Mouse (Mus musculus) MEL (cell line): ENCODE results near the gene Camk1d. TPM values are rescaled to one million over a fixed set of nuclear protein-coding genes. Genes with fewer than 3 reads are reported as not detected.
A peak's percentile ranks its signal among the peaks of the same experiment; 100 is the strongest.

Source experiments
- DNase-seq: peaks from one replicate; pipeline ENCODE4 v3.0.0; 2011; ENCODE audit warnings: low read depth, low spot score
- H3K27ac ChIP-seq: 2 replicates; pipeline ENCODE4 v1.5.1; 2012; ENCODE audit warnings: low read depth, mild to moderate bottlenecking, control low read depth, low read length, moderate library complexity; ENCODE audit not compliant: control insufficient read depth
- H3K27me3 ChIP-seq, 2 experiments: fragments of 150-350 bp in 1 of 2; sonication (generic) in 1 of 2; 2 replicates each; pipeline ENCODE4 v1.6.1; 2012; ENCODE audit warnings: low read length in 2 of 2, mild to moderate bottlenecking in 2 of 2, improper control_type of control experiment in 1 of 2, moderate library complexity in 1 of 2; ENCODE audit not compliant: insufficient read depth in 2 of 2, control insufficient read depth in 1 of 2
- H3K36me3 ChIP-seq, 2 experiments: 2 replicates each; pipeline ENCODE4 v1.6.1; 2012 to 2014; ENCODE audit warnings: low read length in 2 of 2, improper control_type of control experiment in 1 of 2, inconsistent platforms in 1 of 2, mild to moderate bottlenecking in 1 of 2; ENCODE audit not compliant: insufficient read depth in 2 of 2, control insufficient read depth in 1 of 2
- H3K4me1 ChIP-seq, 2 experiments: fragments of 150-350 bp in 1 of 2; sonication (generic) in 1 of 2; 2 replicates each; pipeline ENCODE4 v1.6.1; 2012; ENCODE audit warnings: low read length in 2 of 2, improper control_type of control experiment in 1 of 2, mild to moderate bottlenecking in 1 of 2; ENCODE audit not compliant: insufficient read depth in 2 of 2, control insufficient read depth in 1 of 2
- H3K4me3 ChIP-seq, 2 experiments: fragments of 150-350 bp in 1 of 2; sonication (generic) in 1 of 2; 2 replicates each; pipeline ENCODE4 v1.5.1; 2012; ENCODE audit warnings: low read depth in 2 of 2, low read length in 2 of 2, mild to moderate bottlenecking in 2 of 2, moderate library complexity in 2 of 2, control low read depth in 1 of 2, improper control_type of control experiment in 1 of 2; ENCODE audit not compliant: control insufficient read depth in 1 of 2, insufficient read depth in 1 of 2
- H3K79me2 ChIP-seq: 2 replicates; pipeline ENCODE4 v1.6.1; 2012; ENCODE audit warnings: mild to moderate bottlenecking, low read length, moderate library complexity; ENCODE audit not compliant: control insufficient read depth, poor library complexity, insufficient read depth
- H3K9ac ChIP-seq: 2 replicates; pipeline ENCODE4 v1.6.1; 2012; ENCODE audit warnings: low read depth, mild to moderate bottlenecking, control low read depth, low read length, moderate library complexity; ENCODE audit not compliant: control insufficient read depth, poor library complexity, severe bottlenecking
- H3K9me3 ChIP-seq: fragments of 150-350 bp; sonication (generic); replicated peaks from 2 replicates; pipeline ENCODE4 v1.6.1; 2012; ENCODE audit warnings: mild to moderate bottlenecking, low read length, improper control_type of control experiment, moderate library complexity; ENCODE audit not compliant: insufficient read depth
- BHLHE40 ChIP-seq: IDR thresholded peaks from 2 replicates; pipeline ENCODE4 v1.6.1; 2012; ENCODE audit warnings: low read depth, mild to moderate bottlenecking, inconsistent platforms, low read length, improper control_type of control experiment, borderline replicate concordance
- CHD2 ChIP-seq: IDR thresholded peaks from 2 replicates; pipeline ENCODE4 v1.6.1; 2011; ENCODE audit warnings: low read length, improper control_type of control experiment
- CTCF ChIP-seq, 3 experiments: IDR thresholded peaks in 2 of 3; conservative IDR thresholded peaks in 1 of 3; 2 replicates each; pipeline ENCODE4 v1.5.1; 2011 to 2012; ENCODE audit warnings: low read length in 3 of 3, low read depth in 2 of 3, mild to moderate bottlenecking in 2 of 3, improper control_type of control experiment in 1 of 3, inconsistent platforms in 1 of 3, mixed read lengths in 1 of 3, moderate library complexity in 1 of 3; ENCODE audit not compliant: control insufficient read depth in 1 of 3, insufficient read depth in 1 of 3, poor library complexity in 1 of 3, severe bottlenecking in 1 of 3
- EP300 ChIP-seq, 2 experiments: IDR thresholded peaks; 2 replicates each; pipeline ENCODE4 v1.6.1; 2011; ENCODE audit warnings: improper control_type of control experiment in 2 of 2, low read length in 2 of 2, low read depth in 1 of 2, mild to moderate bottlenecking in 1 of 2
- ETS1 ChIP-seq: IDR thresholded peaks from 2 replicates; pipeline ENCODE4 v1.6.1; 2012; ENCODE audit warnings: low read depth, mild to moderate bottlenecking, inconsistent platforms, low read length, improper control_type of control experiment, moderate library complexity
- GABPA ChIP-seq: IDR thresholded peaks from 2 replicates; pipeline ENCODE4 v1.6.1; 2012; ENCODE audit warnings: low read depth, mild to moderate bottlenecking, inconsistent platforms, low read length, improper control_type of control experiment, moderate library complexity
- JUND ChIP-seq: IDR thresholded peaks from 2 replicates; pipeline ENCODE4 v1.6.1; 2011; ENCODE audit warnings: low read depth, mild to moderate bottlenecking, improper control_type of control experiment, low read length
- KAT2A ChIP-seq: conservative IDR thresholded peaks from 2 replicates; pipeline ENCODE4 v1.6.1; 2012; ENCODE audit warnings: low read depth, low read length, improper control_type of control experiment, inconsistent platforms
- MAZ ChIP-seq: IDR thresholded peaks from 2 replicates; pipeline ENCODE4 v1.6.1; 2012; ENCODE audit warnings: low read depth, mild to moderate bottlenecking, inconsistent platforms, low read length, improper control_type of control experiment
- MEF2A ChIP-seq: IDR thresholded peaks from 2 replicates; pipeline ENCODE4 v1.6.1; 2014; ENCODE audit warnings: low read depth, mild to moderate bottlenecking, inconsistent platforms, low read length, improper control_type of control experiment; ENCODE audit not compliant: poor library complexity, insufficient replicate concordance, severe bottlenecking; ENCODE audit errors: extremely low read depth
- NELFE ChIP-seq: IDR thresholded peaks from 2 replicates; pipeline ENCODE4 v1.6.1; 2011; ENCODE audit warnings: low read depth, low read length, improper control_type of control experiment
- NRF1 ChIP-seq: IDR thresholded peaks from 2 replicates; pipeline ENCODE4 v1.6.1; 2014; ENCODE audit warnings: low read depth, mild to moderate bottlenecking, inconsistent platforms, low read length, improper control_type of control experiment, moderate library complexity; ENCODE audit not compliant: poor library complexity, insufficient read depth, severe bottlenecking
- POLR2AphosphoS2 ChIP-seq: IDR thresholded peaks from 2 replicates; pipeline ENCODE4 v1.6.1; 2011; ENCODE audit warnings: low read length, improper control_type of control experiment
- POLR2AphosphoS5 ChIP-seq: IDR thresholded peaks from 2 replicates; pipeline ENCODE4 v1.6.1; 2012; ENCODE audit warnings: low read depth, borderline replicate concordance, mild to moderate bottlenecking, inconsistent platforms, low read length, moderate library complexity, mixed read lengths
- TAL1 ChIP-seq: IDR thresholded peaks from 2 replicates; pipeline ENCODE4 v1.6.1; 2012; ENCODE audit warnings: mild to moderate bottlenecking, inconsistent platforms, low read length, moderate library complexity, mixed read lengths
- TBP ChIP-seq: IDR thresholded peaks from 2 replicates; pipeline ENCODE4 v1.8.0; 2011; ENCODE audit warnings: low read depth, low read length, improper control_type of control experiment
- TCF12 ChIP-seq: IDR thresholded peaks from 2 replicates; pipeline ENCODE4 v1.6.1; 2014; ENCODE audit warnings: low read depth, mild to moderate bottlenecking, inconsistent platforms, low read length, improper control_type of control experiment, moderate library complexity
- USF1 ChIP-seq: IDR thresholded peaks from 2 replicates; pipeline ENCODE4 v1.6.1; 2014; ENCODE audit warnings: low read depth, mild to moderate bottlenecking, inconsistent platforms, low read length, improper control_type of control experiment, moderate library complexity
- ZC3H11A ChIP-seq: IDR thresholded peaks from 2 replicates; pipeline ENCODE4 v1.6.1; 2012; ENCODE audit warnings: low read depth, mild to moderate bottlenecking, inconsistent platforms, low read length, improper control_type of control experiment
- ZMIZ1 ChIP-seq: IDR thresholded peaks from 2 replicates; pipeline ENCODE4 v1.6.1; 2012; ENCODE audit warnings: low read depth, mild to moderate bottlenecking, inconsistent platforms, low read length, improper control_type of control experiment, moderate library complexity
- polyA plus RNA-seq, 2 experiments: library from polyadenylated mRNA; stranded (reverse) in 1 of 2; unstranded in 1 of 2; fragments of >175 nt in 1 of 2; fragments of >200 nt in 1 of 2; gene quantifications; 2 replicates each; pipeline versions ENCODE4 v1.2.1 to v1.2.4; 2012; ENCODE audit warnings: low replicate concordance in 2 of 2, low read depth in 1 of 2; ENCODE audit not compliant: insufficient read length in 2 of 2, insufficient read depth in 1 of 2, missing spikeins in 1 of 2
- total RNA-seq: library from RNA; depleted of rRNA; stranded (reverse); fragments of 300-350 nt; gene quantifications from 2 replicates; pipeline ENCODE4 v1.2.3, GENCODE M21; 2012

Camk1d gene
- total and polyA plus RNA-seq, 3 experiments, result 2.9 to 4.4 TPM; not detected in 1

DNA sequence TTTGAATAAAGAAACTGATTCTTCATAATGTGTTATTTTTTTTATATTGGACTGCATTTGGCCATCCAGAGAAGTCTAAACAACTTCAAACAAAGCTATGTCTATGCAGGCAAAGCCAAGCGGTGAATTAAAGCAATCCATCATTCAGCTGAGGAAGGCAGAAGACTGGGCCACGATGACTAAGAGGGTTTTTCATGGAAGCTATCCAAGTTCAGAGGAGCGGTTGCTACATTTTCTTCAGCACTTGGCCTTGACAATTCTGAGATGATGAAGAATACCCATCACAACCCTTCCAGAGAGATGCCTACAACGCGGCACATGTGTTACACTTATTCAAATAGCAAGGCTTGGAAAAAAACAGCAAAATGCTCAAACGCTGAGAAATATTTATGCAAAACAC, 65.6 kb downstream of the Camk1d start:
- Histone ChIP-seq H3K4me1 (peaks cover 0 to 4% of the 10 kb centered on the region in 2 experiments; a peak in 2 of 4 replicates), H3K9me3 (no peaks in the 10 kb centered on the region), H3K36me3 (peaks cover 0 to 3% of the 10 kb centered on the region in 2 experiments; a peak in 2 of 4 replicates), H3K27me3 (no peaks in the 10 kb centered on the region), H3K9ac (no peak overlapping the region), H3K79me2 (no peaks in the 10 kb centered on the region), H3K27ac (no peak overlapping the region), H3K4me3 (no peak overlapping the region)
- peak; percentile 35 for DNase-seq
- TF ChIP-seq ZMIZ1 (no peak), NELFE (no peak), MAZ (no peak), EP300 (IDR thresholded peaks at IDR 0.05; ENCODE audit: low read depth in 1 of 2, low read length in 2 of 2) (no peak), BHLHE40 (no peak), USF1 (no peak), NRF1 (no peak), MEF2A (no peak), POLR2AphosphoS5 (no peak)

DNA sequence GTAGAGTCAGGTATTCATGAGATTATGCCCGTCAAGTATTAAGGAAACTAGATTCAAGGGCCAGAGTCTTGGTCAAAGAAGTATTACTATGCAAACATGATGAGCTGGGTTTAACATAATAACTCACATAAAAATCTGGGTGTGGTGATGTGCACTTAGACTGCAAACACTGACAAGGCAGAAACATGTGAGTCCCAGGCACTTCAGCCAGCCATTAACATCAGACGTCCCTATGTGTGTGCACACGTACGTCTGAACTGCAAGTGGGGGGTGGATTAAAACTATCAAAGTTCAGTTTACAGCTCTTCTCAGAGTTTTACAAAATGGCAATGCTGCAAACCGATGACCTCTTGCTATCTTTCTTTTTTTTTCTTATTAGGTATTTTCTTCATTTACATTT, 68.0 kb downstream of the Camk1d start:
- no peak overlapping the region for H3K9ac ChIP-seq
- TF ChIP-seq TBP (no peak), TAL1 (no peak), MEF2A (no peak), KAT2A (no peak), CHD2 (no peak), JUND (no peak), ZC3H11A (no peak), GABPA (no peak), POLR2AphosphoS2 (no peak), ZMIZ1 (no peak), ETS1 (no peak), CTCF (IDR thresholded peaks at IDR 0.05 in 2 of 3, conservative IDR thresholded peaks at IDR 0.05 in 1 of 3; ENCODE audit: control insufficient read depth in 1 of 3, insufficient read depth in 1 of 3, low read depth in 2 of 3, low read length in 3 of 3, poor library complexity in 1 of 3, severe bottlenecking in 1 of 3) (no peak), NRF1 (no peak), TCF12 (no peak)
- TF ChIP-seq, all 39 proteins: peak for 0
- H3K9me3 ChIP-seq, result no peaks in the 10 kb centered on the region
- DNase-seq, result no peak
- H3K4me1 ChIP-seq, result peaks cover 4 to 15% of the 10 kb centered on the region in 2 experiments
- no peak overlapping the region for H3K27ac ChIP-seq
- peaks cover 0 to 13% of the 10 kb centered on the region in 2 experiments; a peak in 2 of 4 replicates for H3K36me3 ChIP-seq
- H3K79me2 ChIP-seq, result no peaks in the 10 kb centered on the region
- no peak overlapping the region for H3K4me3 ChIP-seq
- H3K27me3 ChIP-seq, result no peaks in the 10 kb centered on the region
